Mouse (Mus musculus) skeletal muscle tissue, postnatal 0 days (tissue): ENCODE results near the gene Hnf4a. TPM values are rescaled to one million over a fixed set of nuclear protein-coding genes. Genes with fewer than 3 reads are reported as not detected.

ENCODE experiments used
- polyA plus RNA-seq: library from polyadenylated mRNA; unstranded; fragments of >200 nt; fragmentation: Nextera tagmentation; extraction: Ambion mirVana; gene quantifications from 2 replicates; pipeline ENCODE4 v1.2.1, GENCODE M21; 2015

Gene Hnf4a
- polyA plus RNA-seq: not detected in 2 replicates

DNA sequence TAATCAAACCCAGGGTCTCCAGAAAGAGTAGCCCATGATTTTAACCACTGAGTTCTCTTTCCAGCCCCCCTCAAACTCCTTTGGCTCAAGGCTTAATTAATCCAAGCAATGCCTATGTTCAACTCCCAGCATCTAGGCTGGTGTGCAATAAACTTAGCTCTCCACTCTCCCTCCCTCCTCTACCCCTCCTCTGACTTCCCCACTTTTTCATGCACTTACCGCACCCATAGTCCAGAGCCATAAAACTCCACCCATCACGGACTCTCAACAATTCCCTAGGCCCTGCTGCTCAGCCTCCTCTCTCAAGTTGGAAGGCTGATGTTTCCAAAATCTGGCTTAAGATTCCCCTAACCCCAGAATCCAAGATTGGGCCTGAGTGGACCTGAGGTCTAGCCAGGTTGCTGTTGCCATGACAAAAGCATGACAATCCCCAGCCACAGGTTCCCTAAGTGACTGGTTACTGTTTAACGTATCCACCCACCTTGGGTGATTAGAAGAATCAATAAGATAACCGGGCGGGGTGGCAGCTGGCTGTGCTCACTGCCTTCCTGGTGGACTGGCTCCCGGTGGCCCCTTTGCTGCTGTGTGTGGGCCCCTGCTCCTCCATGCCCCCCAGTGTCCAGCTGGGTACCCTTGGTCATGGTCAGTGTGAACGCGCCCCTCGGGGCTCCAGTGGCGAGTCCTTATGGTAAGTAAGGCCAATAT lies at the start of gene Hnf4a:
TSS of gene Hnf4a (plus strand) at position 509 of the 705 bp plus-strand sequence.

DNA sequence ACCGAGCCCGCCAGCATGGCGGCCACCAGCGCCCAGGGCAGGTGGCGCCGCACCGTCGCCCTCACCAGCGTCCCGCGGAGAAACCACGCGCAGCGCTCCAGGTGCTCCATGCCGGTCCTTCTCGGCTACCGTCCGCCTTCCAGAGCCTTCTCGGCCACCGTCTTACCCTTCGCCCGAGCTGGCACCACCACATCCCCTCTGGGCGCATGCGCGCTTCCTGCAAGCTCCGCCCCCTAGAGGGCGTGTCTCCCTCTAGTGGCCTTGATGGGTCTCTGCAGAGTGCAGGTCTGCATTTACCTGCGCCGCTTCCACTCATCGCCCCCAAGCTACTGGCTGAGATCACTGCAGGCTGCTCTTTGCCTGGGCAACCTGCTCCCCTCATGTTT lies 34.1 kb upstream of the Hnf4a start, which contains the start of gene Fitm2:
TSS of gene Fitm2 (minus strand) at position 164 of the 386 bp plus-strand sequence.

DNA sequence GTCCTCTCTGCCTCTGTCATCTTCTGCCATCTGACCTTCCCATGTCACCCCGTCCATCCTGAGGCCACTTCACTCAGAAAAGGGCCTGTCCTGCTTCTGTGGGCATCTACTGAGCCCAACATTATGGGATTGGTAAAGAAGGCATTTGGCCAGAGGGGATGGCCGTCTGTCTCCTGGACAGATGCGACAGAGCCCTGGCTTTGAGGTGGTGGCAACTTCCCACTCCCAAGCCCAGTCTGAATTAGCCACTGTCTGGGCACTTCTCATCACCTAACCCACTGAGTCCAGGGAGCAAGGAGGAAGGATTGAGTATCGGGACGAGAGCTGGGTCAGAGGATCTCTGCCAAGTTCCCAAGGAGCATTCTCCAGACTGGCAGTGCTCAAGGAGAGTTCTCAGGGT lies 14.6 kb upstream of the Hnf4a start, which contains the start of gene R3hdml:
TSS of gene R3hdml (plus strand) at position 301 of the 400 bp plus-strand sequence.

DNA sequence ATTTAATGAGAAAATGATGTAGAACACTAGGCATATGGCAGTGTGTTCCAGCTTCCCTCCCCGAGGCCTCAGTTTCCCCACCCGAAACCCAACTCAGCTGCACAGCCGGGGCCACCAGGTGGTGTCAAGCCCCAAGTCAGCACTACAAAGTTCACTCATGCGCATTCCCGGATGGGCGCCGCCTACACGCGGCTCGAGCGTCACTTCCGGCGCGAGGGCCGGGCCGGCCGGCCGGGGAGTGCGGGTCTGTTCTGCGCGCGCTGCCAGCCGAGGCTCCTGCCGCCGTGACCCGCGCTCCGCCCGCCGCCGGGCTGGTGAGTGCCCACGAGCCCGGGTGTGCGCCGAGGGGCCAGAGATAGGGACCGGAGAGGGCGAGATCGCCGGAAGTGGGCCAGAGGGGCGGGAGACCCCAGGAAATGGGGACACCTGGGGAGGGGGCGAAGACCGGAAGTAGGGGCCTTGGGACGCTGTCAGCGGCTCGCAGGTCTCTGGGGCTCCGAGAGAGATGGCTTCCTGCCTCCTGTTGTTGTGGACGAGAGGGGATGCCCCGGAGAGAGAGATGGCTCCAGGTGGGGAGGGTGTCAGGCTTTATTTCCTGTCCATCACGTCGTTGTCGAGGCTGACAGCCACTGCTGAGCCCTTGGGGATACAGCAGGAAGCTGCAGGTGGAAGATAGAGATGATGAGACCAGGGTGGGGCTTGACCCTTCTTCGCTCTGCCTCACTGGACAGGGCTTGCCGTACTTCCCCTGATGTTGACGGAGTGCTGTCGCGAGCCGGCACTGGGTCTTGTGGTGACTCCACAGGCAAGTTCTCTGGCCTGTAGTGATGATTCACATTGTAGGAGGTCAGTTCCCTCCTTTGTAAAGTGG lies 95.7 kb downstream of the Hnf4a start, which contains the start of gene Ttpal:
TSS of gene Ttpal (plus strand) at position 214 of the 871 bp plus-strand sequence.

Other genes starting within 250 kb of the Hnf4a start
- gene Jph2, start 108.8 kb upstream of the Hnf4a start, polyA plus RNA-seq: 35.7 and 36.6 TPM in 2 replicates
- 57.6 and 58.1 TPM in 2 replicates for gene Oser1, start 82.1 kb upstream of the Hnf4a start, polyA plus RNA-seq
- 0.10 and 0.16 TPM in 2 replicates for gene Gdap1l1, start 68.3 kb upstream of the Hnf4a start, polyA plus RNA-seq
- gene Fitm2, start 34.2 kb upstream of the Hnf4a start, polyA plus RNA-seq: 23.3 and 27.1 TPM in 2 replicates
- 0.35 TPM in 1 of 2 replicates, not detected in the other for gene R3hdml, start 14.5 kb upstream of the Hnf4a start, polyA plus RNA-seq
- 8.5 and 8.9 TPM in 2 replicates for gene Ttpal, start 95.5 kb downstream of the Hnf4a start, polyA plus RNA-seq
- 37.8 and 39.1 TPM in 2 replicates for gene Serinc3, start 138.3 kb downstream of the Hnf4a start, polyA plus RNA-seq
- gene Pkig, start 151.6 kb downstream of the Hnf4a start, polyA plus RNA-seq: 255 and 269 TPM in 2 replicates
- 2.5 and 4.4 TPM in 2 replicates for gene Ada, start 243.4 kb downstream of the Hnf4a start, polyA plus RNA-seq